Mouse (Mus musculus): Measurements from ENCODE around the gene C1galt1.

DNA sequence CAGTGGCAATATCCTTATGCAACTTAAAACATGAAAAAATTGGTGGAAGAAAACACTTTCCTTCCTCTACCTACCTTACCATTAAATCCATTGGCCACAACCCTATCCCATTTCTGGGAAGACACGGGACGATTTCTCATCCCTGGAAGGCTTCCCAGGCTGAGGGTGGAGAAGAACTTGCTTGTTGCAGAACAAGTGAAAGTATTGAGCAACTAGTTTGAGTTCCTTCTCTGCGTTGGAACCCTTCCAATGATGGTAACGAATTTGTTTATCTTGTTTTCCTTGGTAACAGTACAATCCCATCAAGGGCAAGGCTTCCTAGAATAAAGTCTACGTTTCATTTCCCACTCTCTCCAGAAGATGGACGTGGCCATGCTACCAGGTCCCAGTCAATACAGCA lies 44.7 kb upstream of the C1galt1 start:
- TF ChIP-seq CTCF (IDR thresholded peaks at IDR 0.05; ENCODE audit: control insufficient read depth, insufficient read depth, insufficient replicate concordance, low read depth, low read length) = no peak
- TF ChIP-seq POLR2A (IDR thresholded peaks at IDR 0.05; ENCODE audit: control insufficient read depth, low read depth, low read length) = no peak

Data from testis, adult 2 months (tissue).